Mouse (Mus musculus): Measurements from ENCODE around the gene Dapl1. TPM values are rescaled to one million over a fixed set of nuclear protein-coding genes. Genes with fewer than 3 reads are reported as not detected.

Gene Dapl1
- polyA plus RNA-seq, 1 experiment from 2014 or later: not detected

DNA sequence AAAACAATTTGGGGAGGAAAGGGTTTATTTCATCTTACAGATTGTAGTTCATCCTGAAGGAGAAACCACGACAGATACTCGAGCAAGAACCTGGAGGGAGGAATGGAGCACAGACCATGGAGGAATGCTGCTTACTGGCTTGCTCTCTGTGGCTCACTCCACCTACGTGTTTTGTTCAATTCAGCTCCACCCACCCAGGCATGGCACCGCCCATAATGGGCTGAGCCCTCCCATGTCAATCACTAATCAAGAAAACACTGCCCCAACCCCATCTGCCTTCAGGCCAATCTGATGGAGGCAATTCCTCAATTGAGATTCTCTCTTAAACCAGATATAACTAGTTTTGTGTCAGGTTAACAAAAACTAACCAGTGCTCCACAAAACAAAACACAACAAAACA lies 35.5 kb upstream of the Dapl1 start:
- DNase-seq (ENCODE audit: low read depth, low spot score) (no peak), ATAC-seq (no peak)
- no peak for TF ChIP-seq CTCF (IDR thresholded peaks at IDR 0.05)
- no peaks in the 10 kb centered on the region for H3K27me3 ChIP-seq
- in situ Hi-C loops (cut with MboI; ENCODE audit: low pct_unique_long_range_greater_than_20kb): loop anchor here (10.0 kb wide), 1 partner anchor 714 kb away; no protein-coding TSS in a partner anchor
- POLR2A ChIA-PET: no interaction called here
- CTCF ChIA-PET: no interaction called here

- DNase-seq (ENCODE audit: low read depth, low spot score) (no peak), ATAC-seq (no peak)
- CTCF ChIA-PET: no interaction called here
- POLR2A ChIA-PET: no interaction called here
- in situ Hi-C loops (cut with MboI; ENCODE audit: low pct_unique_long_range_greater_than_20kb): no loop called here
- TF ChIP-seq CTCF (IDR thresholded peaks at IDR 0.05): no peak
- no peaks in the 10 kb centered on the region for H3K27me3 ChIP-seq
Observed at GRCm38 (mm10) chr2:59451675-59452074, 32.8 kb upstream of the Dapl1 start.

- DNase-seq (ENCODE audit: low read depth, low spot score) (no peak), ATAC-seq (no peak)
- POLR2A ChIA-PET: no interaction called here
- TF ChIP-seq CTCF (IDR thresholded peaks at IDR 0.05): no peak
- H3K27me3 ChIP-seq: no peaks in the 10 kb centered on the region
- in situ Hi-C loops (cut with MboI; ENCODE audit: low pct_unique_long_range_greater_than_20kb): no loop called here
- CTCF ChIA-PET: no interaction called here
Observed at GRCm38 (mm10) chr2:59452102-59452501, 32.4 kb upstream of the Dapl1 start.

DNA sequence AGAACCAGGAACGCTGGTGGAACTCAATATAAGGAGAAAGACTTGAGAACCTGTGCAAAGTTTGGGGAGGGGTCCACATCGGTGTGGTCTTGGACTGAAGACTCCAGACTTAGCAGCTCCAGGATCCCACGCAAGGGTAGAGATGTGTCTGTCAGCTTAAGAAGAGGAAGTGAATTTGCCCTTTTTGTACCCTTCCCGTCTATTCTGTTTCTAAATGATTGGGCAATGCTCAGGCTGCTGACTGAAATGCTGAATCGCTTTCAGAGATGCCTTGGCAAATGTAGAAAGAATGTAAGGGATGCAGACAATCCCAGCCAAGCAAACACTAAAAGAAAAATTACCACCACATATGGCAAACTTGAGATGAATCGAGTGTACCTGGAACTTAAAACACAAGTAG lies 22.4 kb upstream of the Dapl1 start:
- DNase-seq (ENCODE audit: low read depth, low spot score): no peak
- ATAC-seq: no peak
- POLR2A ChIA-PET: no interaction called here
- no peak for TF ChIP-seq CTCF (IDR thresholded peaks at IDR 0.05)
- in situ Hi-C loops (cut with MboI; ENCODE audit: low pct_unique_long_range_greater_than_20kb): no loop called here
- H3K27me3 ChIP-seq: no peaks in the 10 kb centered on the region
- CTCF ChIA-PET: no interaction called here

- in situ Hi-C loops (cut with MboI; ENCODE audit: low pct_unique_long_range_greater_than_20kb): no loop called here
- no peak for DNase-seq (ENCODE audit: low read depth, low spot score)
- H3K27me3 ChIP-seq: no peaks in the 10 kb centered on the region
- CTCF ChIA-PET: no interaction called here
- TF ChIP-seq CTCF (IDR thresholded peaks at IDR 0.05): no peak
- ATAC-seq: no peak
- POLR2A ChIA-PET: no interaction called here
Observed at GRCm38 (mm10) chr2:59463428-59464182, 20.8 kb upstream of the Dapl1 start.

DNA sequence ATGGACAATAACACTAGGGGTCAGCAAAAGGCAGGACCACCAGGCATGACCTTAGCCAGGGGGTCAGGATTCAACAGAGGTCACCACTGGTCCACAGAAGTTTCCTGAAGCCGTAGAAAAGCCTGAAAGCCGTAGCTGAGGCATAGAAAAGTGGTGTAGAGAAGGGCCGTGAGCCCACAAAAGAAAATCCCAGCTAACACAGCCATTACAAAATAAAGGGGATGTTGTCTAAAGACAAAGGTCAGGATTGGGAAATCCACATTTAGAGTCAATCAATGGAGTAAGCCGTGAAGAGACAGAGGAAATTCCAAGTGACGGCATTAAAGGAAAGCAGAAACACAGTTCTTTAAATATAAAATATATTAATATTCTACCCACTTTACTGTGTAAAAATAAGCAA lies 18.8 kb upstream of the Dapl1 start:
- POLR2A ChIA-PET: interaction anchor here (0.5 kb wide), 1 partner anchor 413 kb away, joined by 3 read pairs; no protein-coding TSS in a partner anchor
- no peaks in the 10 kb centered on the region for H3K27me3 ChIP-seq
- DNase-seq (ENCODE audit: low read depth, low spot score): no peak
- CTCF ChIA-PET: no interaction called here
- ATAC-seq: no peak
- in situ Hi-C loops (cut with MboI; ENCODE audit: low pct_unique_long_range_greater_than_20kb): no loop called here
- no peak for TF ChIP-seq CTCF (IDR thresholded peaks at IDR 0.05)

GRCm38 (mm10) chr2:59466358-59466757 lies 18.1 kb upstream of the Dapl1 start:
- CTCF ChIA-PET: no interaction called here
- in situ Hi-C loops (cut with MboI; ENCODE audit: low pct_unique_long_range_greater_than_20kb): no loop called here
- POLR2A ChIA-PET: no interaction called here
- ATAC-seq: no peak
- no peak for DNase-seq (ENCODE audit: low read depth, low spot score)
- H3K27me3 ChIP-seq: no peaks in the 10 kb centered on the region
- TF ChIP-seq CTCF (IDR thresholded peaks at IDR 0.05): no peak

GRCm38 (mm10) chr2:59467085-59467484 lies 17.4 kb upstream of the Dapl1 start:
- no peaks in the 10 kb centered on the region for H3K27me3 ChIP-seq
- ChIA-PET POLR2A (interaction anchor here (0.7 kb wide), 1 partner anchor 849 kb away, joined by 5 read pairs; no protein-coding TSS in a partner anchor), CTCF (no interaction called here)
- DNase-seq (ENCODE audit: low read depth, low spot score): no peak
- in situ Hi-C loops (cut with MboI; ENCODE audit: low pct_unique_long_range_greater_than_20kb): no loop called here
- no peak for TF ChIP-seq CTCF (IDR thresholded peaks at IDR 0.05)
- no peak for ATAC-seq

GRCm38 (mm10) chr2:59467976-59468375 lies 16.5 kb upstream of the Dapl1 start:
- CTCF ChIA-PET: no interaction called here
- no peak for TF ChIP-seq CTCF (IDR thresholded peaks at IDR 0.05)
- no peaks in the 10 kb centered on the region for H3K27me3 ChIP-seq
- no peak for DNase-seq (ENCODE audit: low read depth, low spot score)
- no peak for ATAC-seq
- in situ Hi-C loops (cut with MboI; ENCODE audit: low pct_unique_long_range_greater_than_20kb): no loop called here
- POLR2A ChIA-PET: interaction anchor here (0.8 kb wide), 1 partner anchor 10 kb away, joined by 3 read pairs; no protein-coding TSS in a partner anchor

- ChIA-PET CTCF (no interaction called here), POLR2A (no interaction called here)
- no peak for ATAC-seq
- no peak for DNase-seq (ENCODE audit: low read depth, low spot score)
- no peaks in the 10 kb centered on the region for H3K27me3 ChIP-seq
- no peak for TF ChIP-seq CTCF (IDR thresholded peaks at IDR 0.05)
- in situ Hi-C loops (cut with MboI; ENCODE audit: low pct_unique_long_range_greater_than_20kb): no loop called here
Observed at GRCm38 (mm10) chr2:59469590-59470245, 14.7 kb upstream of the Dapl1 start.

DNA sequence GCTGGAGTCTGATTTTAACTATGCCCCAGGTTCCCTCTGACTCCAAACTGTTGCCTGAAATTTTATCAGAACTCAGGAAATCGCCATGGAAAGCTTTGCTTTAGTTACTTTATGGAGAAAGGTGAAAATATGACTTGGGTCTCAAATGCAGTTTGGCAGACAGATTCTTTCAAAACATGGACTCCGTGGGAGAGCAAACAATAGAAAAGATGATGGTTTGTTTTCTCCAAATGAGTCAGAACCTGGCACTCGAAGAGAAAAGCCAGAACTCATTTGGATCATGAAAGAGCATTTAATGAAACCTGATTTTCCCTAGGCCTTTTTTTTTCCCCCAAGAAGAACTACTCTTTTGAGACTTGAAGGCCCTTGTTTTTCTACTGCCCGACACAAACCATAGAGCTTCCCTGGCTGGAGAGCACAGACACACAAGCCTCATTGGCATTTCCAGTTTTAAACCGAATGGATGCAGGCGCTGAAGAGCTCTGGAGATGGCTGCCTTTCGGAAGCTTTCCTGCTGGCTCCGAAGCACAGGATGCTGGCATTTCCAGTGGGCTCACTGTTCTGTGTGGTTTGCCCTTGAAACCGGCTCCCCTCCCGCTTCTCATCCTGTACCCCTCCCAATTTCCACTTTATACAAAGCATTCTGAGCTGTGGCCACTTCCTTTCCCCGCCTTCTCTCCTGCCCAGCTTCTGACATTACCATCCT lies 14.0 kb upstream of the Dapl1 start:
- no peak for TF ChIP-seq CTCF (IDR thresholded peaks at IDR 0.05)
- ChIA-PET CTCF (interaction anchor here (1.4 kb wide), 1 partner anchor 29 kb away, joined by 3 read pairs; no protein-coding TSS in a partner anchor), POLR2A (no interaction called here)
- H3K27me3 ChIP-seq: no peaks in the 10 kb centered on the region
- in situ Hi-C loops (cut with MboI; ENCODE audit: low pct_unique_long_range_greater_than_20kb): no loop called here
- ATAC-seq: no peak
- no peak for DNase-seq (ENCODE audit: low read depth, low spot score)
